Mouse (Mus musculus) forebrain, embryonic 15.5 days (tissue): Measurements from ENCODE around the gene Ctse. TPM values are rescaled to one million over a fixed set of nuclear protein-coding genes. Genes with fewer than 3 reads are reported as not detected.

Experiments used
- ATAC-seq: fragments of 200-750 bp; cut with Nextera tagmentation; replicated peaks from 2 replicates; pipeline ENCODE4 v1.8.0; 2017; ENCODE audit warnings: mild to moderate bottlenecking, moderate TSS enrichment, moderate library complexity
- H3K27ac ChIP-seq: fragments of 300-500 bp; sonication (generic); replicated peaks from 2 replicates; pipeline ENCODE4 v1.5.1; 2015; ENCODE audit warnings: mild to moderate bottlenecking, inconsistent platforms
- H3K27me3 ChIP-seq: fragments of 300-500 bp; sonication (generic); 2 replicates; pipeline ENCODE4 v1.6.1; 2015; ENCODE audit warnings: inconsistent platforms
- H3K36me3 ChIP-seq: fragments of 300-500 bp; sonication (generic); 2 replicates; pipeline ENCODE4 v1.6.1; 2015; ENCODE audit warnings: mild to moderate bottlenecking, inconsistent platforms
- H3K4me1 ChIP-seq: fragments of 300-500 bp; sonication (generic); 2 replicates; pipeline ENCODE4 v1.6.1; 2015; ENCODE audit warnings: inconsistent platforms
- H3K4me2 ChIP-seq: fragments of 300-500 bp; sonication (generic); replicated peaks from 2 replicates; pipeline ENCODE4 v1.6.1; 2015; ENCODE audit warnings: mild to moderate bottlenecking, inconsistent platforms
- H3K4me3 ChIP-seq: fragments of 300-500 bp; sonication (generic); 2 replicates; pipeline ENCODE4 v1.5.1; 2015; ENCODE audit warnings: mild to moderate bottlenecking, inconsistent platforms
- H3K9ac ChIP-seq: fragments of 300-500 bp; sonication (generic); replicated peaks from 2 replicates; pipeline ENCODE4 v1.6.1; 2015; ENCODE audit warnings: mild to moderate bottlenecking, inconsistent platforms
- H3K9me3 ChIP-seq: fragments of 300-500 bp; sonication (generic); 2 replicates; pipeline ENCODE4 v1.6.1; 2016; ENCODE audit warnings: inconsistent platforms
- WGBS: fragments of 180-500 bp; shearing (Covaris S2); methylation state at CpG from one replicate; pipeline ENCODE4 v1.1.7; 2015; ENCODE audit warnings: mixed read lengths; 5-methylcytosine and 5-hydroxymethylcytosine counted together
- polyA plus RNA-seq: library from polyadenylated mRNA; unstranded; fragments of >200 nt; fragmentation: Nextera tagmentation; extraction: Ambion mirVana; gene quantifications from 2 replicates; pipeline ENCODE4 v1.2.1, GENCODE M21; 2015

Gene Ctse
- polyA plus RNA-seq, 1 experiment from 2014 or later, result not detected

- H3K4me1 ChIP-seq, result no peaks in the 10 kb centered on the region
- H3K27me3 ChIP-seq, result no peaks in the 10 kb centered on the region
- no peak overlapping the region for H3K9ac ChIP-seq
- no peaks in the 10 kb centered on the region for H3K9me3 ChIP-seq
- no peak overlapping the region for H3K27ac ChIP-seq
- no peak overlapping the region for H3K4me2 ChIP-seq
- ATAC-seq, result no peak
- 84% methylated on average over 3 of the region's 3 CpGs for WGBS
- H3K4me3 ChIP-seq, result no peak overlapping the region
- no peaks in the 10 kb centered on the region for H3K36me3 ChIP-seq
Measured at GRCm38 (mm10) chr1:131689016-131689415, 50.9 kb downstream of the Ctse start.

DNA sequence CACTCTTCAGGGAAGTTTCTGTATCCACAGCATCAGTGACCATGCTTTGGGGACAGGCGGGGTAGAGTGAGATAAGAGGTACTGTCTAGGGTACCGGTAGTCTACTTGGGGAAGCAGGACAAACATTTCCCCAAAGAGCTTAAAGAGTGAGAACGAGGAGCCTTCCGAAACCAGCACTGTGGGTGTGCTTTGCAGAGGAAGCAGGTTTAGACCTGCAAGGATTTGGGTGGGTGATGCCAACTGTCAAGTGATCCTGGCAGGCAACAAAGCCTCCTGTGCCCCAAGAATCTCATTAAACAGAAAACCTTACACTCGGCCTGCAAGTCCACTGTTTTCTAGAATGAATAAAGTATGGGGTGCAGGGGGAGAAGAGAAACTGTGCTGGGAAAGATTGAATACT, 51.8 kb downstream of the Ctse start:
- ATAC-seq, result no peak
- Histone ChIP-seq H3K9me3 (no peaks in the 10 kb centered on the region), H3K36me3 (no peaks in the 10 kb centered on the region), H3K27me3 (no peaks in the 10 kb centered on the region), H3K27ac (no peak overlapping the region), H3K9ac (no peak overlapping the region), H3K4me3 (no peak overlapping the region), H3K4me1 (no peaks in the 10 kb centered on the region), H3K4me2 (no peak overlapping the region)
- 76% methylated on average over 5 of the region's 5 CpGs for WGBS

GRCm38 (mm10) chr1:131690435-131690834, 52.3 kb downstream of the Ctse start:
- Histone ChIP-seq H3K4me2 (no peak overlapping the region), H3K4me3 (no peak overlapping the region), H3K9ac (no peak overlapping the region), H3K27ac (no peak overlapping the region), H3K27me3 (no peaks in the 10 kb centered on the region), H3K36me3 (no peaks in the 10 kb centered on the region), H3K9me3 (no peaks in the 10 kb centered on the region), H3K4me1 (no peaks in the 10 kb centered on the region)
- no peak for ATAC-seq
- 80% methylated on average over 3 of the region's 3 CpGs for WGBS

DNA sequence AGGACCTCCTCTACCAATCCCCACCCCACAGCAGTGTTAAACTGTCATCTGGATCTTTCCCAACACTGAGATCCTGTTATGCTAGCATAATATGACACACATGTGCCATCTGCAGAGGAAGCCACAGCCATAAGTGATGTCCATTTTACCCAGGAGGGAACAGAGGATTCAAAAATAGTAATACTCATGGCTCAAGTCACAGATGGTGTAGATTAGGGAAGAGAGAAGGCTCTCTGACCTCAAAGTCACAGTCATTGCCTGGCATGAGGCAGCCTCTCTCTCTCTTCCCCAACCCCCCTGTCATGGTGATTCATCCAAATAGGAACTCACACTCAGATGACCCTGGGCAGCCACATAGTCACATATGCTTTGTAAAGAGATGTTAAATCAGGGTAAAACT, 53.2 kb downstream of the Ctse start:
- no peaks in the 10 kb centered on the region for H3K36me3 ChIP-seq
- no peaks in the 10 kb centered on the region for H3K27me3 ChIP-seq
- H3K27ac ChIP-seq, result no peak overlapping the region
- H3K4me3 ChIP-seq, result no peak overlapping the region
- H3K9me3 ChIP-seq, result no peaks in the 10 kb centered on the region
- H3K4me1 ChIP-seq, result no peaks in the 10 kb centered on the region
- no peak overlapping the region for H3K4me2 ChIP-seq
- no peak for ATAC-seq
- H3K9ac ChIP-seq, result no peak overlapping the region

DNA sequence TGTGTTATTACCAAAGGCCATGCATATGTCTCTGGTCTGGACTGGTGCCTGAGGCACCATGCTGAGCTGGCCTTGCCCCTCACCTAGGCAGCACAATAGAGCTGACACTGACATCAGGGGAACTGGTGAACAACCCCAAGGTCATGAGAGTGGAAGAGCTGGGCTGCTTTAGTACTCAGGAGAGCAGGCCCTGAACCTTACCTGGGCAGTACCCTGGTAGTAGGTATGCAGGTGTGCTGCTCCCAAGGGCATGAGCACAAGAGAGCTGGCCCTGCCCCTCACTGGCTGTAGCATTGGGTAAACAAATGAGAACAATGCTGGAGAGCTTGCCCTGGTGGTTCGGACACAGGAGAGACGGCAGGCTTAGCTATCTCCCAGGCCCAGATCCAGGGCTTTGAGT, 57.2 kb downstream of the Ctse start:
- H3K27me3 ChIP-seq, result no peaks in the 10 kb centered on the region
- no peak overlapping the region for H3K9ac ChIP-seq
- H3K4me3 ChIP-seq, result no peak overlapping the region
- no peak for ATAC-seq
- no peaks in the 10 kb centered on the region for H3K4me1 ChIP-seq
- H3K36me3 ChIP-seq, result no peaks in the 10 kb centered on the region
- 78% methylated on average over 2 of the region's 2 CpGs for WGBS
- H3K27ac ChIP-seq, result no peak overlapping the region
- H3K4me2 ChIP-seq, result no peak overlapping the region
- H3K9me3 ChIP-seq, result no peaks in the 10 kb centered on the region

GRCm38 (mm10) chr1:131696325-131696724, 58.2 kb downstream of the Ctse start:
- Histone ChIP-seq H3K27ac (no peak overlapping the region), H3K27me3 (no peaks in the 10 kb centered on the region), H3K4me3 (no peak overlapping the region), H3K9ac (no peak overlapping the region), H3K9me3 (no peaks in the 10 kb centered on the region), H3K4me2 (no peak overlapping the region), H3K4me1 (no peaks in the 10 kb centered on the region), H3K36me3 (no peaks in the 10 kb centered on the region)
- 45% methylated on average over 4 of the region's 4 CpGs for WGBS
- ATAC-seq, result no peak

DNA sequence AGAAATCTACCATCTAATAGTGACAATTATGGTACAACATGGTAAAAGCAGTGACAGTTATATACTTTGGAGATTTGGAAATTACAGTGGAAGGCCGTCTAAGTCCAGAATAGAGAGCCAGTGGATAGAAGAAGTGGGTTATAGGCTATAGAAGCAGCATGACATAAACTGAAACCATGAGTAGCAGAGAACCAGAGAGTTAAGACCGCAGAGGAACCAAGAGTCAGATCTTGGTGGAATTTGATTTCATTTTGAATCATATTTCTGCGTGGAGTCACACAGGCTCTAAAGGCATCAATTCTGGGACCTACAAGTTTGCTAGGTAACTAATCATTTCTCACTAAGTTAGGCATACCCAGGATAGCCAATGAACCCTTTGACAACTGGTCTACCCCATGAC, 60.7 kb downstream of the Ctse start:
- no peak for ATAC-seq
- Histone ChIP-seq H3K9ac (no peak overlapping the region), H3K9me3 (no peaks in the 10 kb centered on the region), H3K27ac (no peak overlapping the region), H3K4me1 (no peaks in the 10 kb centered on the region), H3K4me2 (no peak overlapping the region), H3K27me3 (no peaks in the 10 kb centered on the region), H3K36me3 (no peaks in the 10 kb centered on the region), H3K4me3 (no peak overlapping the region)
- WGBS, result 91% methylated on average over 3 of the region's 3 CpGs

- H3K27ac ChIP-seq, result no peak overlapping the region
- no peaks in the 10 kb centered on the region for H3K27me3 ChIP-seq
- H3K9me3 ChIP-seq, result no peaks in the 10 kb centered on the region
- no peak overlapping the region for H3K4me2 ChIP-seq
- no peak overlapping the region for H3K9ac ChIP-seq
- H3K4me3 ChIP-seq, result no peak overlapping the region
- no peak for ATAC-seq
- H3K36me3 ChIP-seq, result no peaks in the 10 kb centered on the region
- no peaks in the 10 kb centered on the region for H3K4me1 ChIP-seq
- WGBS, result 90% methylated on average over 4 of the region's 4 CpGs
Measured at GRCm38 (mm10) chr1:131699642-131700041, 61.5 kb downstream of the Ctse start.

- H3K4me2 ChIP-seq, result no peak overlapping the region
- H3K4me3 ChIP-seq, result no peak overlapping the region
- no peak overlapping the region for H3K27ac ChIP-seq
- no peaks in the 10 kb centered on the region for H3K4me1 ChIP-seq
- no peaks in the 10 kb centered on the region for H3K27me3 ChIP-seq
- H3K9ac ChIP-seq, result no peak overlapping the region
- no peak for ATAC-seq
- no peaks in the 10 kb centered on the region for H3K36me3 ChIP-seq
- H3K9me3 ChIP-seq, result no peaks in the 10 kb centered on the region
- 81% methylated on average over 5 of the region's 5 CpGs for WGBS
Measured at GRCm38 (mm10) chr1:131700447-131700846, 62.3 kb downstream of the Ctse start.

DNA sequence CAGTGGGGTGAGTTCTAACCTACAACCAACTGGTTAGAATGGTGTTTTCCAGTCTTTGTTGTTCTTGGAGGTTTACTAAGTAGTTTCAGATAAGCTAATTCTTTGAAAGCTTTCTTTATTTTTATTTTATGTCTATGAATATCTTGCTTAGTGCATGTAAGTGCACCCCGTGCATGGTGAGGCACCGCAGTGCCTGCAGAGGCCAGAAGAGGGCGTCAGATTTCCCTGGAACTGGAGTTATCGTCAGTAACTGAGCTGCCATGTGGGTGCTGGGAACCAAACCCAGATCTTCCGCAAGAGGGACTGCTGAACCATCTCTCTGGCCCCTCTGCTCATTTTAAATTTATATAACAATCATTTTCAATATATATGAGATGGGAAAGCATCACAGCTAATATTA, 63.3 kb downstream of the Ctse start:
- H3K4me1 ChIP-seq, result no peaks in the 10 kb centered on the region
- H3K4me3 ChIP-seq, result no peak overlapping the region
- H3K27me3 ChIP-seq, result no peaks in the 10 kb centered on the region
- H3K36me3 ChIP-seq, result no peaks in the 10 kb centered on the region
- H3K9me3 ChIP-seq, result no peaks in the 10 kb centered on the region
- H3K4me2 ChIP-seq, result no peak overlapping the region
- ATAC-seq, result no peak
- WGBS, result 85% methylated on average over 5 of the region's 5 CpGs
- H3K27ac ChIP-seq, result no peak overlapping the region
- H3K9ac ChIP-seq, result no peak overlapping the region

DNA sequence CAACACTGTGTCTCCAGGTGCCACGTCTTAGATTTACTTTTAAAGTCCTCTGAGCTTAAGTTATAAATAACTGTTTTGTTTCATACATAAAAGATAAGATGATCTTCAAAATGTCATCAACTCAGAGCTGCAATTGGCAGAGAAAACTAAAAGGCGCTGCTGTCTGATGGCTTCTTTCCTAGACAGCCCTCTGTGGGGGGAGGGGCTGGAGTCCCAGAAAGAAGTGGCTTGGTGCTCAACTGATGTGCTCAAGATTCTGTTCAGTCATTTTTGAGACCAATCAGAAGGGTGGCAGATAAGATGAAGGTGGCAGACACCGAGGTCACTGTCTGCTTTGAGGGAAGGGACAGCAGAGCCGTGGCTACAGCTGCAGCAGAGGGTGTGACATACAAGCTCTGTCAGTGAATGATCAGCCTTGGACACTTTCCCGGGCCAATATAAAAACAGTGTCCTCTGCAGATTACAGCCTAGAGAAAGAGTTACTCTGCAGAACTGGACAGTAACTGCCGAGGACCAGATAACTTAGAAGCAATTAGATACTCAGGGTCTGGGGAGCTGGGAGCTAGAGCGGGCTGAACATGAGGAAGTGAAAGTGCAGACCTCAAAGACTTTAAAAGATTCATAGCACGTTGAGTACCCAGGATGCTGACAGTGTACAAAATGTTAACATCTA, 64.1 kb downstream of the Ctse start:
- H3K4me2 ChIP-seq, result no peak overlapping the region

GRCm38 (mm10) chr1:131703482-131703881, 65.4 kb downstream of the Ctse start:
- Histone ChIP-seq H3K4me1 (no peaks in the 10 kb centered on the region), H3K9me3 (no peaks in the 10 kb centered on the region), H3K9ac (no peak overlapping the region), H3K27me3 (no peaks in the 10 kb centered on the region), H3K27ac (no peak overlapping the region), H3K4me3 (no peak overlapping the region), H3K4me2 (no peak overlapping the region), H3K36me3 (no peaks in the 10 kb centered on the region)
- no peak for ATAC-seq
- 93% methylated on average over 2 of the region's 2 CpGs for WGBS

More for the DNA sequence above, 64.1 kb downstream of the Ctse start:
- ATAC-seq, result no peak
- H3K9me3 ChIP-seq, result no peaks in the 10 kb centered on the region
- no peak overlapping the region for H3K27ac ChIP-seq
- 81% methylated on average over 8 of the region's 8 CpGs for whole genome bisulfite sequencing
- no peak overlapping the region for H3K9ac ChIP-seq
- H3K36me3 ChIP-seq, result no peaks in the 10 kb centered on the region
- H3K27me3 ChIP-seq, result no peaks in the 10 kb centered on the region
- no peak overlapping the region for H3K4me3 ChIP-seq
- no peaks in the 10 kb centered on the region for H3K4me1 ChIP-seq

GRCm38 (mm10) chr1:131708338-131708737, 70.2 kb downstream of the Ctse start:
- Histone ChIP-seq H3K4me3 (no peak overlapping the region), H3K27ac (no peak overlapping the region), H3K36me3 (no peaks in the 10 kb centered on the region), H3K9ac (no peak overlapping the region), H3K4me1 (no peaks in the 10 kb centered on the region), H3K4me2 (no peak overlapping the region), H3K27me3 (no peaks in the 10 kb centered on the region), H3K9me3 (no peaks in the 10 kb centered on the region)
- ATAC-seq, result no peak
- WGBS, result 25% methylated on average over 4 of the region's 4 CpGs
